Mouse (Mus musculus): ENCODE data around the gene Faf1.

- TF ChIP-seq HCFC1 (IDR thresholded peaks at IDR 0.05; ENCODE audit: borderline replicate concordance, insufficient read depth, low read length) (no peak), ZC3H11A (IDR thresholded peaks at IDR 0.05; ENCODE audit: borderline replicate concordance, low read depth, low read length) (no peak)
These were observed 143.1 kb downstream of the Faf1 start for GRCm38 (mm10) chr4:109819455-109819854.
